Mouse (Mus musculus) megakaryocyte progenitor cell, adult 5-6 weeks (primary cell): Measurements from ENCODE around the gene Echs1. TPM values are rescaled to one million over a fixed set of nuclear protein-coding genes. Genes with fewer than 3 reads are reported as not detected.

ENCODE experiments used
- ATAC-seq: replicated peaks from 2 replicates; pipeline ENCODE4 v1.8.0; 2016; ENCODE audit warnings: mild to moderate bottlenecking, moderate TSS enrichment, inconsistent platforms; ENCODE audit not compliant: poor library complexity
- total RNA-seq, 2 experiments: library from RNA; stranded (forward) in 1 of 2; stranded (reverse) in 1 of 2; fragments of 157-497, 149-512 nt in 1 of 2; fragments of 200-1000 nt in 1 of 2; gene quantifications; 2 replicates each; pipeline versions ENCODE4 v1.2.3 to v1.2.4; 2015 to 2017

Echs1 gene
- total RNA-seq, 2 experiments from 2014 or later: 108 to 147 TPM

- peak; percentile 82 for ATAC-seq
These were observed 53.2 kb downstream of the Echs1 start for GRCm38 (mm10) chr7:140063092-140063491.

GRCm38 (mm10) chr7:140062307-140062706, 54.0 kb downstream of the Echs1 start:
- ATAC-seq: peak; percentile 53

DNA sequence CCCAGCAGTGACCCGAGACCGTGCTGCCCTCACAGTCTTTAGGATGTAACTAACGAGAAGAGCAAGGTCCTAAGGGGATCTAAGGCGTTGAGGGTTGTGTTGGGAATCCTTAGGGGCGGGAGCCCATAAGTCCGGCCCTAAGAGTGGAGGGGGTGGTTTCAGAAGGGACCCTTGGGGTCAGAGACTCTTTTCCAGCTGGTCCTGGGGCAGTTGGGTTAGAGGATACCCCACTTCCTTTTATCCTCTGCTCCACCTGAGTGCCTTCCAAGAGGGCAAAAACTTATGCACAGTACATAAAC, 54.5 kb downstream of the Echs1 start:
- ATAC-seq: no peak

GRCm38 (mm10) chr7:140060936-140061831, 55.1 kb downstream of the Echs1 start:
- peak; percentile 29; the same call in 1 of the 2 replicates for ATAC-seq

GRCm38 (mm10) chr7:140059601-140060000, 56.7 kb downstream of the Echs1 start:
- ATAC-seq: no peak

- ATAC-seq: no peak
These were observed 57.7 kb downstream of the Echs1 start for GRCm38 (mm10) chr7:140058528-140058927.

DNA sequence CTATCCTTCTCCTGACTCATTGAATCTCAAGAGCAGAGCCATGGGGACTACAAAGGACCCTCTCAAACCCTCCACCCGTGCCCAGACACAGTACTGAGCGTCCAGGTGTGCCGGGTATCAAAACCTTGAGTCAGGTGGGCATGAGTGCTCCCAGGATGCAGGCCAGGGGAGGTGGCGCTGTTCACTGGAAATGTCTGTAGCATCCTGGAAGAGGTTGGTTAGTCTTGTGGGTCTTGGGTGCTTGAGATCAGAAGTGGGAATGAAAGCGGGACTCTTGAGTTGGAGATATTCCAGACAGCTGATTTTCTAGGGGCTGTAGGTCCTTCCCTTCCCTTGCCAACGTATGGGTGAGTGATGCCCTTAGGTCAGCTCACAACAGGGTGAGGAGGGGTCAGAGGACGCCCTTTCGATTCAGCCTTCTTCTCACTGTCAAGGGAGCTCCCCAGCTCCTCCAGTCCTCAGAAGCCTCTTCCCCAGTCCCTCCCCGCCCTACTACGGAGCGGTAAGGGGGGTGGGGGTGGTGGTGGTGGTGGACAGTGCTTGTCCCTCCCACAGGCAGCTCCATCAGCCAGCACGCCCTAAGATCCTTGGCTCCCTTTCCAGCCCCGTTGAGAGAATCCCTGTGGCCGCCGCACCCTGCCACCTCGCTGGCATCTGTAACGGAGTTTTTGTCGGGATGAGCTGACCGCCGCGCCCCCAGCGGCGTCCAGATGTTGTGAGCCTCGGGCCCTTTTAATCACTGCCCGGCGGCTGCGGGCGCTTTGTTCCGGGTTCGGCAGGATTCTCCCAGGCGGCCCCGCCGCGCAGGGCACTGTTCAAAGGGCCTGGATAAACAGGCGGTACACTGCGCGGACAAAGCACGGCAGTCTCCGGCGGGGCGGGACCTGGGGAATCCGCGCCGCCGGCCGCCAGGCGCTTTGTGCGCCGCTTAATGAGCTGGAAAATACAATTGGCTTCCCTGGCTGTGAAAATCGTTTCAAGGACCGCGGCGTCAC, 58.6 kb downstream of the Echs1 start:
- ATAC-seq: peak; percentile 20; the same call in 1 of the 2 replicates

Other genes starting within 250 kb of the Echs1 start
- gene Kndc1, start 221.8 kb downstream of the Echs1 start, total RNA-seq (2015): not detected in 2 replicates
- not detected in 2 replicates for gene Kndc1, start 221.8 kb downstream of the Echs1 start, total RNA-seq (2017)
- gene Utf1, start 172.7 kb downstream of the Echs1 start, total RNA-seq (2015): not detected in 2 replicates
- not detected in 2 replicates for gene Utf1, start 172.7 kb downstream of the Echs1 start, total RNA-seq (2017)
- gene 6430531B16Rik, start 137.7 kb downstream of the Echs1 start, total RNA-seq (2015): 0.10 and 0.27 TPM in 2 replicates
- 0.57 TPM in 1 of 2 replicates, not detected in the other for gene 6430531B16Rik, start 137.7 kb downstream of the Echs1 start, total RNA-seq (2017)
- gene Adam8, start 123.9 kb downstream of the Echs1 start, total RNA-seq (2015): 1.3 and 1.9 TPM in 2 replicates
- 1.3 and 1.7 TPM in 2 replicates for gene Adam8, start 123.9 kb downstream of the Echs1 start, total RNA-seq (2017)
- 32.2 and 34.8 TPM in 2 replicates for gene Zfp511, start 80.1 kb downstream of the Echs1 start, total RNA-seq (2015)
- gene Zfp511, start 80.1 kb downstream of the Echs1 start, total RNA-seq (2017): 21.0 and 21.1 TPM in 2 replicates
- gene Tubgcp2, start 79.8 kb downstream of the Echs1 start, total RNA-seq (2015): 24.0 and 25.8 TPM in 2 replicates
- gene Tubgcp2, start 79.8 kb downstream of the Echs1 start, total RNA-seq (2017): 35.2 and 36.5 TPM in 2 replicates
- gene Msx3, start 67.4 kb downstream of the Echs1 start, total RNA-seq (2015): not detected in 2 replicates
- not detected in 2 replicates for gene Msx3, start 67.4 kb downstream of the Echs1 start, total RNA-seq (2017)
- not detected in 2 replicates for gene Caly, start 33.9 kb downstream of the Echs1 start, total RNA-seq (2015)
- gene Caly, start 33.9 kb downstream of the Echs1 start, total RNA-seq (2017): not detected in 2 replicates
- gene Prap1, start 23.1 kb downstream of the Echs1 start, total RNA-seq (2015): not detected in 2 replicates
- not detected in 2 replicates for gene Prap1, start 23.1 kb downstream of the Echs1 start, total RNA-seq (2017)
- 6.9 and 7.9 TPM in 2 replicates for gene Fuom, start 14.0 kb downstream of the Echs1 start, total RNA-seq (2015)
- 10.8 and 11.5 TPM in 2 replicates for gene Fuom, start 14.0 kb downstream of the Echs1 start, total RNA-seq (2017)
- 26.1 and 31.7 TPM in 2 replicates for gene Paox, start 677 bp downstream of the Echs1 start, total RNA-seq (2015)
- 15.7 and 23.4 TPM in 2 replicates for gene Paox, start 677 bp downstream of the Echs1 start, total RNA-seq (2017)
- gene Mtg1, start 21.1 kb upstream of the Echs1 start, total RNA-seq (2015): 23.8 and 29.2 TPM in 2 replicates
- 10.4 and 11.4 TPM in 2 replicates for gene Mtg1, start 21.1 kb upstream of the Echs1 start, total RNA-seq (2017)
- gene Sprn, start 38.4 kb upstream of the Echs1 start, total RNA-seq (2015): not detected in 2 replicates
- gene Sprn, start 38.4 kb upstream of the Echs1 start, total RNA-seq (2017): not detected in 2 replicates
- not detected in 2 replicates for gene Olfr522, start 48.3 kb upstream of the Echs1 start, total RNA-seq (2015)
- gene Olfr522, start 48.3 kb upstream of the Echs1 start, total RNA-seq (2017): not detected in 2 replicates
- not detected in 2 replicates for gene Olfr523, start 56.7 kb upstream of the Echs1 start, total RNA-seq (2015)
- not detected in 2 replicates for gene Olfr523, start 56.7 kb upstream of the Echs1 start, total RNA-seq (2017)
- gene Olfr524, start 89.5 kb upstream of the Echs1 start, total RNA-seq (2015): not detected in 2 replicates
- gene Olfr524, start 89.5 kb upstream of the Echs1 start, total RNA-seq (2017): not detected in 2 replicates
- gene Cd163l1, start 101.8 kb upstream of the Echs1 start, total RNA-seq (2015): not detected in 2 replicates
- 0.21 TPM in 1 of 2 replicates, not detected in the other for gene Cd163l1, start 101.8 kb upstream of the Echs1 start, total RNA-seq (2017)
- not detected in 2 replicates for gene 5830411N06Rik, start 130.8 kb upstream of the Echs1 start, total RNA-seq (2015)
- not detected in 2 replicates for gene 5830411N06Rik, start 130.8 kb upstream of the Echs1 start, total RNA-seq (2017)
- not detected in 2 replicates for gene Olfr525, start 204.4 kb upstream of the Echs1 start, total RNA-seq (2015)
- not detected in 2 replicates for gene Olfr525, start 204.4 kb upstream of the Echs1 start, total RNA-seq (2017)
- gene Olfr527, start 217.5 kb upstream of the Echs1 start, total RNA-seq (2015): not detected in 2 replicates
- gene Olfr527, start 217.5 kb upstream of the Echs1 start, total RNA-seq (2017): not detected in 2 replicates
- gene Olfr60, start 245.2 kb upstream of the Echs1 start, total RNA-seq (2015): 0.07 TPM in 1 of 2 replicates, not detected in the other
- gene Olfr60, start 245.2 kb upstream of the Echs1 start, total RNA-seq (2017): not detected in 2 replicates